Mouse (Mus musculus): Measurements from ENCODE around the gene Tbc1d2b.

GRCm38 (mm10) chr9:90226742-90227096 lies 43.9 kb downstream of the Tbc1d2b start:
- TF ChIP-seq POLR2A (IDR thresholded peaks at IDR 0.05; ENCODE audit: extremely low read depth, insufficient read depth, low read length): no peak
- no peak for TF ChIP-seq CTCF (IDR thresholded peaks at IDR 0.05; ENCODE audit: low read depth, low read length)

Data from liver, adult 2 months (tissue).